Mouse (Mus musculus): ENCODE results near the gene 2410004P03Rik.

2410004P03Rik gene

GRCm38 (mm10) chr12:17018468-17018867 lies 6.9 kb upstream of the 2410004P03Rik start:
- peak; percentile 51 to 77 for DNase-seq

GRCm38 (mm10) chr12:17015711-17016110 lies 4.2 kb upstream of the 2410004P03Rik start:
- no peak for DNase-seq

- no peak for DNase-seq
These were observed 756 bp upstream of the 2410004P03Rik start for GRCm38 (mm10) chr12:17012067-17012899.

GRCm38 (mm10) chr12:17009466-17009865 lies 2.1 kb downstream of the 2410004P03Rik start:
- no peak for DNase-seq

GRCm38 (mm10) chr12:17001211-17001610 lies 10.3 kb downstream of the 2410004P03Rik start:
- no peak for DNase-seq

GRCm38 (mm10) chr12:17000628-17001027 lies 10.9 kb downstream of the 2410004P03Rik start:
- no peak for DNase-seq

GRCm38 (mm10) chr12:16999739-17000497 lies 11.6 kb downstream of the 2410004P03Rik start, which contains the start of gene Pqlc3:
Gene Pqlc3, minus strand, starts transcription at chr12:17000408.
- peak; percentile 48 to 71 for DNase-seq

GRCm38 (mm10) chr12:16999146-16999545 lies 12.4 kb downstream of the 2410004P03Rik start:
- DNase-seq, result no peak

GRCm38 (mm10) chr12:16996886-16997462 lies 14.6 kb downstream of the 2410004P03Rik start:
- DNase-seq, result no peak

GRCm38 (mm10) chr12:16996281-16996680 lies 15.2 kb downstream of the 2410004P03Rik start:
- DNase-seq, result no peak

- DNase-seq, result no peak
These were observed 17.2 kb downstream of the 2410004P03Rik start for GRCm38 (mm10) chr12:16994291-16994690.

GRCm38 (mm10) chr12:16992355-16992754 lies 19.2 kb downstream of the 2410004P03Rik start:
- no peak for DNase-seq

- DNase-seq, result no peak
These were observed 20.2 kb downstream of the 2410004P03Rik start for GRCm38 (mm10) chr12:16991376-16991775.

GRCm38 (mm10) chr12:16985778-16986177 lies 25.7 kb downstream of the 2410004P03Rik start:
- DNase-seq, result no peak

GRCm38 (mm10) chr12:16977120-16977519 lies 34.4 kb downstream of the 2410004P03Rik start:
- DNase-seq, result no peak

GRCm38 (mm10) chr12:16966811-16967210 lies 44.7 kb downstream of the 2410004P03Rik start:
- no peak for DNase-seq

- DNase-seq, result no peak
These were observed 48.2 kb downstream of the 2410004P03Rik start for GRCm38 (mm10) chr12:16963354-16963753.

- peak in 1 of 2 experiments; percentile 7 for DNase-seq
These were observed 52.7 kb downstream of the 2410004P03Rik start for GRCm38 (mm10) chr12:16958851-16959250.
